Comparison of ENCODE assay signal across 14 mouse cellular contexts in the genomic region with DNA sequence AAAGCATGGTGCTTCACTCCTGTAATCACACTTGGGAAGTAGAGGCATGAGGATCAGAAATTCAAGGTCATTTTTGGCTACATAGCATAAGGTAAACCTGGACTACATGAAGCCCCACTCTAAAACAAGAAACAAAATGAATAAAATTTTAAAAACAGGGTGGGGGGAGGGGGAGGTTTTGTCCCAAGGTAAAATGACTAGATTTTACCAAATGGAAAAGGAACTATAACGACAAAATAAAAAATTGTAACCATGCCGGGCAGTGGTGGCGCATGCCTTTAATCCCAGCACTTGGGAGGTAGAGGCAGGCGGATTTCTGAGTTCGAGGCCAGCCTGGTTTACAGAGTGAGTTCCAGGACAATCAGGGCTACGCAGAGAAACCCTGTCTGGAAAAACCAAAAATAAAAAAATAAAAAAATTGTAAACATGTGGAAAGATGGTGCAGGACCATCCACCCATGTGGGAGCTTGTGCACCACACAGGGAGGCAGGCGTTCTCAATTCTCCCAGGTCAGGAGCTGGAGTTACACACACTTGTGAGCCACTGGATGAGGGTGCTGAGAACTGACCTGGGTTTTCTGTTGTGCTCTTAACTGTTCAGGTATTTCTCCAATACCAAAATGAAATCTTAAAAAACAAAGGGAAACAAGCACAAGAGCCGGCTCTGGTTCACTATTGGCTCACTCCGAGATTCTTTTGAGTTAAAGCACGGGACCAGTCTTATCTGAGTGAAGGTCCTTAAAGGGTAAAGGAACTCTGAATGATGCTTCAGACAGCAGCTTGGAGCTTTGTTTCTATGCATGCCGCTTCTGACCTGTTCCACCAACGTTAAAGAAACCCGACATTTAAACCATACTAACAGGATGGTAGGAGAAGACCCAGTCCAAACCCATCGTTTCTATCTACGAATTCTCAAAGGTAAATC. TPM values are rescaled to one million over a fixed set of nuclear protein-coding genes. Genes with fewer than 3 reads are reported as not detected.
DNase-seq lines count a peak whose midpoint lies in the region; ATAC-seq and TF ChIP-seq lines count a peak whose summit lies in the region.
"Had no signal": no experiment of that assay in that cellular context is flagged by ENCODE, and none has a peak within 500 bp of the region (broad histone marks: within the 10 kb centered on the region; RNA-seq: fewer than 3 reads in every experiment).

No protein-coding gene starts in this region.

- no peaks in the 10 kb centered on the region; the same call in 1 of the 2 replicates for H3K36me3 ChIP-seq in heart, embryonic 12.5 days
- H3K36me3 ChIP-seq in lung, postnatal 0 days (ENCODE audit: insufficient read depth, low read length), result no peaks in the 10 kb centered on the region
- H3K36me3 ChIP-seq in embryonic facial prominence, embryonic 14.5 days (ENCODE audit: control insufficient read depth, insufficient read depth, low read length), result no peaks in the 10 kb centered on the region
- no peaks in the 10 kb centered on the region for H3K36me3 ChIP-seq in myocyte (ENCODE audit: control insufficient read depth, insufficient read depth)
- H3K36me3 ChIP-seq: limb, embryonic 15.5 days had no signal

- 0 out of 2 replicates have a peak overlapping the region, but pooled peaks have one; percentile 2 for H3K4me3 ChIP-seq in heart, embryonic 12.5 days
- H3K4me3 ChIP-seq in lung, postnatal 0 days (ENCODE audit: low read depth, low read length), result no peak overlapping the region
- no peak overlapping the region for H3K4me3 ChIP-seq in lung, adult 2 months (replicated peaks; ENCODE audit: extremely low read depth, low read depth, low read length)
- no peak overlapping the region for H3K4me3 ChIP-seq in embryonic facial prominence, embryonic 14.5 days (ENCODE audit: low read depth, low read length)
- H3K4me3 ChIP-seq in myocyte, result peak overlapping the region; percentile 38

- peaks cover 12% of the 10 kb centered on the region for H3K4me1 ChIP-seq in heart, embryonic 12.5 days (replicated peaks)
- no peaks in the 10 kb centered on the region for H3K4me1 ChIP-seq in lung, postnatal 0 days (ENCODE audit: insufficient read depth, low read depth, low read length)
- H3K4me1 ChIP-seq in lung, adult 2 months (ENCODE audit: control insufficient read depth, insufficient read depth, low read length), result 0 out of 2 replicates have a peak, but pooled peaks cover 3% of the 10 kb centered on the region
- H3K4me1 ChIP-seq in embryonic facial prominence, embryonic 14.5 days (ENCODE audit: control insufficient read depth, insufficient read depth, low read length), result peaks cover 12% of the 10 kb centered on the region

- peak overlapping the region; percentile 99 for H3K27ac ChIP-seq in heart, embryonic 12.5 days (ENCODE audit: poor library complexity, severe bottlenecking)
- H3K27ac ChIP-seq in lung, postnatal 0 days (ENCODE audit: low read length), result no peak overlapping the region
- H3K27ac ChIP-seq in embryonic facial prominence, embryonic 14.5 days (replicated peaks; ENCODE audit: low read depth, low read length), result no peak overlapping the region

- TF ChIP-seq POLR2A in lung, adult 2 months (IDR thresholded peaks at IDR 0.05; ENCODE audit: borderline replicate concordance, extremely low read depth, low read depth, low read length), result no peak
- no peak for TF ChIP-seq POLR2A in myocyte (IDR thresholded peaks at IDR 0.05; ENCODE audit: insufficient read length, low read depth)

- no peaks in the 10 kb centered on the region for H3K27me3 ChIP-seq in heart, embryonic 12.5 days (replicated peaks)
- H3K27me3 ChIP-seq in lung, postnatal 0 days (replicated peaks; ENCODE audit: insufficient read depth, low read length), result no peaks in the 10 kb centered on the region
- H3K27me3 ChIP-seq in embryonic facial prominence, embryonic 14.5 days (replicated peaks; ENCODE audit: control insufficient read depth, insufficient read depth, low read length), result no peaks in the 10 kb centered on the region
- no peaks in the 10 kb centered on the region for H3K27me3 ChIP-seq in myocyte (ENCODE audit: control insufficient read depth, insufficient read depth, insufficient read length)
- H3K27me3 ChIP-seq: limb, embryonic 15.5 days had no signal

- no peak for TF ChIP-seq CTCF in lung, postnatal 0 days (IDR thresholded peaks at IDR 0.05)
- TF ChIP-seq CTCF in lung, adult 2 months (IDR thresholded peaks at IDR 0.05; ENCODE audit: insufficient read depth, low read length), result no peak

- 81% methylated on average over 15 of the region's 15 CpGs for WGBS in heart, embryonic 12.5 days
- WGBS in lung, postnatal 0 days, result 76% methylated on average over 15 of the region's 15 CpGs
- 79% methylated on average over 15 of the region's 15 CpGs for WGBS in lung, adult 2 months
- 87% methylated on average over 15 of the region's 15 CpGs for WGBS in embryonic facial prominence, embryonic 14.5 days

- TF ChIP-seq EP300 in lung, postnatal 0 days (IDR thresholded peaks at IDR 0.05), result no peak

- peaks cover 26% of the 10 kb centered on the region for H3K79me2 ChIP-seq in myocyte (ENCODE audit: control insufficient read depth, insufficient read depth)

- no peak for DNase-seq in heart, adult 9 months (ENCODE audit: low spot score in 2 of 2)
- peak; percentile 17 for DNase-seq in lung, postnatal 0 days (ENCODE audit: low spot score)
- DNase-seq in lung, adult 2 months, result no peak
- DNase-seq in embryonic facial prominence, embryonic 14.5 days (ENCODE audit: low spot score), result no peak
- no peak for DNase-seq in embryo, embryonic 11 days
- DNase-seq in right cerebral cortex, postnatal 14 days, result no peak
- DNase-seq: adrenal gland, adult 2 months; cerebellum, adult 18-20 months; layer of hippocampus, adult 9-11 months; right cerebral cortex, adult 18-20 months had no signal

- H3K9ac ChIP-seq in heart, embryonic 12.5 days, result no peak overlapping the region
- no peak overlapping the region for H3K9ac ChIP-seq in lung, postnatal 0 days (replicated peaks; ENCODE audit: low read depth)
- no peak overlapping the region for H3K9ac ChIP-seq in embryonic facial prominence, embryonic 14.5 days (ENCODE audit: low read depth, low read length)
- H3K9ac ChIP-seq: limb, embryonic 15.5 days had no signal

- H3K4me2 ChIP-seq in heart, embryonic 12.5 days, result peak overlapping the region; percentile 86
- H3K4me2 ChIP-seq in lung, postnatal 0 days (replicated peaks; ENCODE audit: low read depth, low read length), result no peak overlapping the region
- peak overlapping the region; percentile 84; the same call in 1 of the 2 replicates for H3K4me2 ChIP-seq in embryonic facial prominence, embryonic 14.5 days (ENCODE audit: low read depth, low read length)
- H3K4me2 ChIP-seq in myocyte (ENCODE audit: low read depth), result no peak overlapping the region

- no peak for ATAC-seq in heart, embryonic 12.5 days (ENCODE audit: insufficient number of reproducible peaks, low FRiP score)
- ATAC-seq in lung, postnatal 0 days, result no peak
- no peak for ATAC-seq in embryonic facial prominence, embryonic 14.5 days (ENCODE audit: low read depth)
- ATAC-seq: inflammation-experienced regulatory T-cells, adult 6 months had no signal

- no peak overlapping the region for H3ac ChIP-seq in myocyte (ENCODE audit: control insufficient read depth, insufficient read length)

- H3K9me3 ChIP-seq in heart, embryonic 12.5 days (replicated peaks), result no peaks in the 10 kb centered on the region
- H3K9me3 ChIP-seq in lung, postnatal 0 days (ENCODE audit: low read length), result no peaks in the 10 kb centered on the region
- no peaks in the 10 kb centered on the region for H3K9me3 ChIP-seq in embryonic facial prominence, embryonic 14.5 days (ENCODE audit: control insufficient read depth, low read length)
- H3K9me3 ChIP-seq: limb, embryonic 15.5 days had no signal

TF ChIP-seq in myocyte, 11 proteins besides CTCF, POLR2A, EP300 and RAD21 (continues in another document):
- TF ChIP-seq SRF (IDR thresholded peaks at IDR 0.05; ENCODE audit: control insufficient read depth, insufficient read length, low read depth) (no peak), MYOG (IDR thresholded peaks at IDR 0.05; ENCODE audit: control insufficient read depth in 1 of 3, insufficient read depth in 1 of 3, insufficient read length in 2 of 3, low read depth in 2 of 3) (no peak), CEBPB (IDR thresholded peaks at IDR 0.05; ENCODE audit: insufficient read depth, poor library complexity, severe bottlenecking) (no peak)

RNA-seq across cellular contexts. Expression of a gene that starts 2.4 kb away (rescaled TPM):
- polyA plus RNA-seq in heart, embryonic 12.5 days (2016; fragmentation: Nextera tagmentation; extraction: Ambion mirVana), result 20.7 and 21.5 TPM in 2 replicates
- polyA plus RNA-seq in lung, postnatal 0 days (2015; fragmentation: Nextera tagmentation; extraction: Ambion mirVana), result 7.0 and 9.0 TPM in 2 replicates
- polyA plus RNA-seq in lung, adult 2 months (2012; rRNA removed), result 10.0 and 11.3 TPM in 2 replicates
- polyA plus RNA-seq in embryonic facial prominence, embryonic 14.5 days (2014; fragmentation: Nextera tagmentation; extraction: Ambion mirVana), result 19.1 and 21.9 TPM in 2 replicates
- polyA plus RNA-seq in myocyte (2012; fragmentation: generic; extraction: Trizol), result 9.1 TPM

RNA-seq across cellular contexts. Expression of a gene that starts 5.0 kb away (rescaled TPM):
- polyA plus RNA-seq in heart, embryonic 12.5 days (2016; fragmentation: Nextera tagmentation; extraction: Ambion mirVana), result 60.8 and 62.7 TPM in 2 replicates
- polyA plus RNA-seq in lung, postnatal 0 days (2015; fragmentation: Nextera tagmentation; extraction: Ambion mirVana), result 12.2 and 12.3 TPM in 2 replicates
- 23.7 and 30.1 TPM in 2 replicates for polyA plus RNA-seq in lung, adult 2 months (2012; rRNA removed)
- 36.5 and 47.3 TPM in 2 replicates for polyA plus RNA-seq in embryonic facial prominence, embryonic 14.5 days (2014; fragmentation: Nextera tagmentation; extraction: Ambion mirVana)
- 29.1 TPM for polyA plus RNA-seq in myocyte (2012; fragmentation: generic; extraction: Trizol)

RNA-seq across cellular contexts. Expression of a gene that starts 34.8 kb away (rescaled TPM):
- polyA plus RNA-seq in heart, embryonic 12.5 days (2016; fragmentation: Nextera tagmentation; extraction: Ambion mirVana), result 79.4 and 85.9 TPM in 2 replicates
- polyA plus RNA-seq in lung, postnatal 0 days (2015; fragmentation: Nextera tagmentation; extraction: Ambion mirVana), result 6.5 and 9.1 TPM in 2 replicates
- 3.2 and 6.8 TPM in 2 replicates for polyA plus RNA-seq in lung, adult 2 months (2012; rRNA removed)
- polyA plus RNA-seq in embryonic facial prominence, embryonic 14.5 days (2014; fragmentation: Nextera tagmentation; extraction: Ambion mirVana), result 92.5 and 112 TPM in 2 replicates
- 28.2 TPM for polyA plus RNA-seq in myocyte (2012; fragmentation: generic; extraction: Trizol)

RNA-seq across cellular contexts. Expression of a gene that starts 35.7 kb away (rescaled TPM):
- 64.3 and 67.5 TPM in 2 replicates for polyA plus RNA-seq in heart, embryonic 12.5 days (2016; fragmentation: Nextera tagmentation; extraction: Ambion mirVana)
- 16.0 and 18.3 TPM in 2 replicates for polyA plus RNA-seq in lung, postnatal 0 days (2015; fragmentation: Nextera tagmentation; extraction: Ambion mirVana)
- polyA plus RNA-seq in lung, adult 2 months (2012; rRNA removed), result 11.6 and 15.4 TPM in 2 replicates
- polyA plus RNA-seq in embryonic facial prominence, embryonic 14.5 days (2014; fragmentation: Nextera tagmentation; extraction: Ambion mirVana), result 44.9 and 50.1 TPM in 2 replicates
- polyA plus RNA-seq in myocyte (2012; fragmentation: generic; extraction: Trizol), result 56.4 TPM

RNA-seq across cellular contexts. Expression of a gene that starts 42.7 kb away (rescaled TPM):
- polyA plus RNA-seq in heart, embryonic 12.5 days (2016; fragmentation: Nextera tagmentation; extraction: Ambion mirVana), result 1.4 and 2.2 TPM in 2 replicates
- polyA plus RNA-seq in lung, postnatal 0 days (2015; fragmentation: Nextera tagmentation; extraction: Ambion mirVana), result 4.3 and 5.5 TPM in 2 replicates
- polyA plus RNA-seq in lung, adult 2 months (2012; rRNA removed), result 34.0 and 40.4 TPM in 2 replicates
- 3.4 and 5.0 TPM in 2 replicates for polyA plus RNA-seq in embryonic facial prominence, embryonic 14.5 days (2014; fragmentation: Nextera tagmentation; extraction: Ambion mirVana)
- 2.3 TPM for polyA plus RNA-seq in myocyte (2012; fragmentation: generic; extraction: Trizol)

Comparison
In these comparisons a context has a peak if more than half of its experiments do, and no peak if none do; other contexts are left out.
1. H3K4me2 ChIP-seq: peak in heart, embryonic 12.5 days (single experiment) and embryonic facial prominence, embryonic 14.5 days (single experiment); none in lung, postnatal 0 days (single experiment) and myocyte (single experiment).
2. H3K4me3 ChIP-seq: peak in heart, embryonic 12.5 days (single experiment) and myocyte (single experiment); none in lung, postnatal 0 days (single experiment), lung, adult 2 months (single experiment) and embryonic facial prominence, embryonic 14.5 days (single experiment).